Comparison of ENCODE assay signal across 9 mouse cellular contexts in the genomic region with DNA sequence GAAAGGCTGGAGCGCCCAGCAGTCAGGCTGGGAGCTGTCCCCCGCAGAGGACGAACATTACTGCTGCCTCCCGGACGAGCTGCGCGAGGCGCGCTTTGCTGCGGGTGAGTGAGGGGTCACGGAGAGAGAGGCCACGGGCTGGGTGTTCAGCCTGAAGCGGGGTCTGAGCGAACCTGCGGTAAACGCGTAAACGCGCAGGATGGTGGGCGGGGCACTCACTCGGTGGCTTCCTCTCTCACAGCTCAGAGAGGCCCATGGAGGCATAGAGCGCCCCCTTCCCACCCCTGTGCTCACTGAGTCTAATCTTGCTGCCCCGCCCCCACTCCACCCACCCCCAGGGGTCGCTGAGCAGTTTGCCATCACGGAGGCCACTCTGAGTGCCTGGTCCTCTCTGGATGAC. TPM values are rescaled to one million over a fixed set of nuclear protein-coding genes. Genes with fewer than 3 reads are reported as not detected.
A peak's percentile ranks its signal among the peaks of the same experiment; 100 is the strongest.
DNase-seq lines count a peak whose midpoint lies in the region; ATAC-seq lines count a peak whose summit lies in the region.
"Had no signal": no experiment of that assay in that cellular context is flagged by ENCODE, and none has a peak within 500 bp of the region (broad histone marks: within the 10 kb centered on the region; RNA-seq: fewer than 3 reads in every experiment).

No protein-coding gene starts in this region.

- peaks cover 8% of the 10 kb centered on the region; the same call in 1 of the 2 replicates for H3K4me1 ChIP-seq in kidney, embryonic 14.5 days (ENCODE audit: control insufficient read depth, insufficient read depth, low read length)
- peaks cover 24% of the 10 kb centered on the region for H3K4me1 ChIP-seq in embryonic facial prominence, embryonic 10.5 days
- H3K4me1 ChIP-seq in intestine, embryonic 16.5 days (ENCODE audit: control insufficient read depth, insufficient read depth, low read length) = peaks cover 12% of the 10 kb centered on the region

- H3K9me3 ChIP-seq in kidney, embryonic 14.5 days (ENCODE audit: control insufficient read depth, low read length) = no peaks in the 10 kb centered on the region
- no peaks in the 10 kb centered on the region for H3K9me3 ChIP-seq in embryonic facial prominence, embryonic 10.5 days
- no peaks in the 10 kb centered on the region for H3K9me3 ChIP-seq in intestine, embryonic 16.5 days (ENCODE audit: control insufficient read depth, low read length)
- H3K9me3 ChIP-seq: G1E had no signal

- peak overlapping the region; percentile 27 for H3K4me3 ChIP-seq in kidney, embryonic 14.5 days (ENCODE audit: low read length)
- peak overlapping the region; percentile 55 for H3K4me3 ChIP-seq in embryonic facial prominence, embryonic 10.5 days
- peak overlapping the region; percentile 45 for H3K4me3 ChIP-seq in intestine, embryonic 16.5 days (ENCODE audit: low read length)

- H3K4me2 ChIP-seq in kidney, embryonic 14.5 days (replicated peaks; ENCODE audit: low read depth, low read length) = peak overlapping the region; percentile 63
- H3K4me2 ChIP-seq in intestine, embryonic 16.5 days (ENCODE audit: low read depth, low read length) = peak overlapping the region; percentile 77

- H3K9ac ChIP-seq in kidney, embryonic 14.5 days (ENCODE audit: low read depth, low read length) = peak overlapping the region; percentile 38; the same call in 1 of the 2 replicates
- H3K9ac ChIP-seq in intestine, embryonic 16.5 days (ENCODE audit: low read depth, low read length) = peak overlapping the region; percentile 60

- no peak overlapping the region for H3K27ac ChIP-seq in kidney, embryonic 14.5 days (ENCODE audit: low read depth, low read length)
- H3K27ac ChIP-seq in embryonic facial prominence, embryonic 10.5 days (replicated peaks) = no peak overlapping the region
- H3K27ac ChIP-seq in intestine, embryonic 16.5 days (ENCODE audit: low read length) = no peak overlapping the region

- ATAC-seq in kidney, embryonic 14.5 days (ENCODE audit: low FRiP score, low TSS enrichment) = peak; percentile 29
- ATAC-seq in intestine, embryonic 16.5 days = peak; percentile 28; the same call in 1 of the 2 replicates

- WGBS in kidney, embryonic 14.5 days = 0% methylated on average over 25 of the region's 25 CpGs
- under 1% methylated on average over 25 of the region's 25 CpGs for WGBS in embryonic facial prominence, embryonic 10.5 days
- 3% methylated on average over 25 of the region's 25 CpGs for WGBS in intestine, embryonic 16.5 days

- DNase-seq in kidney, adult 11 months = no peak
- peak; percentile 67 for DNase-seq in embryonic facial prominence, embryonic 10.5 days (ENCODE audit: low spot score)
- DNase-seq in neural tube, embryonic 10.5 days (ENCODE audit: extremely low spot score, low spot score) = peak; percentile 44
- no peak for DNase-seq in gastrocnemius, postnatal 14 days
- DNase-seq in frontal cortex, postnatal 10 days (ENCODE audit: low spot score in 2 of 2) = no peak
- no peak for DNase-seq in spleen, postnatal 4 days (ENCODE audit: low spot score in 2 of 2)

- intact Hi-C loops in gastrocnemius, postnatal 14 days (cut with DNase I; ENCODE audit: low total_unique reads) = no loop called here

- no peaks in the 10 kb centered on the region for H3K36me3 ChIP-seq in kidney, embryonic 14.5 days (ENCODE audit: control insufficient read depth, insufficient read depth, low read length)
- no peaks in the 10 kb centered on the region for H3K36me3 ChIP-seq in embryonic facial prominence, embryonic 10.5 days (replicated peaks)
- no peaks in the 10 kb centered on the region for H3K36me3 ChIP-seq in intestine, embryonic 16.5 days (ENCODE audit: control insufficient read depth, insufficient read depth, low read length)
- H3K36me3 ChIP-seq: G1E had no signal

- peaks cover 35% of the 10 kb centered on the region for H3K27me3 ChIP-seq in kidney, embryonic 14.5 days (ENCODE audit: control insufficient read depth, insufficient read depth, low read length)
- H3K27me3 ChIP-seq in embryonic facial prominence, embryonic 10.5 days (replicated peaks; ENCODE audit: low read depth, poor library complexity, severe bottlenecking) = peaks cover 62% of the 10 kb centered on the region
- peaks cover 20% of the 10 kb centered on the region for H3K27me3 ChIP-seq in intestine, embryonic 16.5 days (replicated peaks; ENCODE audit: control insufficient read depth, insufficient read depth, low read length)

RNA-seq across cellular contexts. Expression of a gene that starts 14.4 kb away (rescaled TPM):
- 1.9 and 2.5 TPM in 2 replicates for polyA plus RNA-seq in kidney, embryonic 14.5 days (2014; fragmentation: Nextera tagmentation; extraction: Ambion mirVana)
- 0.28 and 0.44 TPM in 2 replicates for polyA plus RNA-seq in embryonic facial prominence, embryonic 10.5 days (2016; fragmentation: Nextera tagmentation; extraction: Ambion mirVana)
- polyA plus RNA-seq in intestine, embryonic 16.5 days (2015; fragmentation: Nextera tagmentation; extraction: Ambion mirVana) = 1.5 and 1.6 TPM in 2 replicates
- under 1 TPM in 1 of 2 experiments, not detected in 1; 0.25 TPM for total RNA-seq in gastrocnemius, postnatal 14 days (2021)
- total RNA-seq: G1E had no signal
- polyA plus RNA-seq: G1E had no signal

RNA-seq across cellular contexts. Expression of a gene that starts 16.1 kb away (rescaled TPM):
- polyA plus RNA-seq in kidney, embryonic 14.5 days (2014; fragmentation: Nextera tagmentation; extraction: Ambion mirVana) = 2.0 and 3.9 TPM in 2 replicates
- polyA plus RNA-seq in embryonic facial prominence, embryonic 10.5 days (2016; fragmentation: Nextera tagmentation; extraction: Ambion mirVana) = 0.21 and 0.37 TPM in 2 replicates
- 0.13 and 0.15 TPM in 2 replicates for polyA plus RNA-seq in intestine, embryonic 16.5 days (2015; fragmentation: Nextera tagmentation; extraction: Ambion mirVana)
- 1 to 10 TPM; 1.2 to 1.8 TPM for total RNA-seq in gastrocnemius, postnatal 14 days (2021)
- total RNA-seq: G1E had no signal
- polyA plus RNA-seq: G1E had no signal

RNA-seq across cellular contexts. Expression of a gene that starts 33.4 kb away (rescaled TPM):
- 3.6 and 6.0 TPM in 2 replicates for polyA plus RNA-seq in kidney, embryonic 14.5 days (2014; fragmentation: Nextera tagmentation; extraction: Ambion mirVana)
- 0.15 TPM in 1 of 2 replicates, not detected in the other for polyA plus RNA-seq in embryonic facial prominence, embryonic 10.5 days (2016; fragmentation: Nextera tagmentation; extraction: Ambion mirVana)
- 0.24 TPM in 1 of 2 replicates, not detected in the other for polyA plus RNA-seq in intestine, embryonic 16.5 days (2015; fragmentation: Nextera tagmentation; extraction: Ambion mirVana)
- total RNA-seq in gastrocnemius, postnatal 14 days (2021) = under 1 TPM; 0.31 to 0.80 TPM
- polyA plus RNA-seq: G1E had no signal

RNA-seq across cellular contexts. Expression of a gene that starts 38.2 kb away (rescaled TPM):
- polyA plus RNA-seq in kidney, embryonic 14.5 days (2014; fragmentation: Nextera tagmentation; extraction: Ambion mirVana) = 0.09 TPM in 1 of 2 replicates, not detected in the other
- 0.15 TPM in 1 of 2 replicates, not detected in the other for polyA plus RNA-seq in embryonic facial prominence, embryonic 10.5 days (2016; fragmentation: Nextera tagmentation; extraction: Ambion mirVana)
- polyA plus RNA-seq in intestine, embryonic 16.5 days (2015; fragmentation: Nextera tagmentation; extraction: Ambion mirVana) = 5.3 and 6.6 TPM in 2 replicates
- total RNA-seq in gastrocnemius, postnatal 14 days (2021) = 100 to 1,000 TPM; 218 to 313 TPM
- total RNA-seq: G1E had no signal
- polyA plus RNA-seq: G1E had no signal

RNA-seq across cellular contexts. Expression of a gene that starts 53.5 kb away (rescaled TPM):
- not detected in 2 replicates for polyA plus RNA-seq in kidney, embryonic 14.5 days (2014; fragmentation: Nextera tagmentation; extraction: Ambion mirVana)
- polyA plus RNA-seq in embryonic facial prominence, embryonic 10.5 days (2016; fragmentation: Nextera tagmentation; extraction: Ambion mirVana) = not detected in 2 replicates
- polyA plus RNA-seq in intestine, embryonic 16.5 days (2015; fragmentation: Nextera tagmentation; extraction: Ambion mirVana) = not detected in 2 replicates
- total RNA-seq in gastrocnemius, postnatal 14 days (2021) = not detected
- total RNA-seq: G1E had no signal
- polyA plus RNA-seq: G1E had no signal

Comparison
In these comparisons a context has a peak if more than half of its experiments do, and no peak if none do; other contexts are left out.
1. DNase-seq: peak in embryonic facial prominence, embryonic 10.5 days (single experiment) and neural tube, embryonic 10.5 days (single experiment); none in kidney, adult 11 months (single experiment), gastrocnemius, postnatal 14 days (single experiment), frontal cortex, postnatal 10 days (0 of 2) and spleen, postnatal 4 days (0 of 2).
2. Peak in every context shown above with its lines, with median percentiles within 50 percentile points of each other: H3K4me3 ChIP-seq.